Mouse (Mus musculus) cortical plate, adult 2 months (tissue): ENCODE data around the gene Zfp458.

ENCODE experiments used
- CTCF ChIP-seq: fragments of 200-500 bp; IDR thresholded peaks from 2 replicates; pipeline ENCODE4 v1.5.1; 2011; ENCODE audit warnings: mild to moderate bottlenecking, control low read depth, low read length; ENCODE audit not compliant: insufficient read depth; ENCODE audit errors: extremely low read depth
- POLR2A ChIP-seq: fragments of 200-500 bp; IDR thresholded peaks from 2 replicates; pipeline ENCODE4 v1.6.1; 2011; ENCODE audit warnings: mild to moderate bottlenecking, low read length, control low read depth; ENCODE audit not compliant: insufficient read depth; ENCODE audit errors: extremely low read depth

DNA sequence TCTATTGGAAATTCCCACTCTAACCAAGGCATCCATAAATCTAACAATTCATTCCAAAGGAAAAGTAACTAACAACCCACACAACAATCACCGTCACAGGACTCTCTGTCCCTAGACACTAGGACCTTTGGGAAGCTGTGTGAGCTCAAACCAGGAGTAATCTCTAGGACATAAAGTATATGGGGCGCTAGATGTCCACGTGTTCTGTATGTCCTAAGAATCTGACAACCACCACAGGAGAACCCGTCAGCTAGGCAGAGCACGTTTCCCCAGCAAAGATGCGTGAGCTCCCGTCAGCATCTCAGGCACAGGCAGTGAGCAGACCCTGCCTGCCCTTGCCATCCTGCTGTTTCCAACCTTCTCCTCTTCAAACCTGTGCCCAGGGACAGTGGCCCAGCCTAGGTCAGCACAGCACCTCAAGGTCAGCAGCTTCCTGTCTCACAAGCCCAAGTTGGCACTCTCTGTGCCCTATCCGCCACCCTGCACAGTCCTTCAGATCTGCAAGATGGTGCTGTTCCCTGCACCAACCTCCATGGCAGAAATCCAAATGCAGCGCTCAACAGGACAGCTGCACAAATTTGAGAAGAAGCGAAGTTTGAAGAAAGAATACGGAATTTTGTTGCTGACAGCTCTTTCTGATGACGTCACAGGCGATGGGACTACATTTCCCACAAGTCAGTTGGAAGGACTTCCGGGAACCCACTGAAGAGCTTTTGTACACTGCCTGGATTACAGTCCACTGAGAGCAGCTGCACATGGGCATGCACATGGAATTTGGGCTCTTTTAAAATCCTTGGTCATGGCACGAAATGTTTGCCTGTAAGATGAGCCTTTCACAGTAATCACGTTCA is 27.8 kb upstream of the Zfp458 start, which contains the start of gene Zfp457:
- no peak for TF ChIP-seq CTCF
- peak; percentile 89 for TF ChIP-seq POLR2A
